Mouse (Mus musculus): Measurements from ENCODE around the gene Gapvd1. TPM values are rescaled to one million over a fixed set of nuclear protein-coding genes. Genes with fewer than 3 reads are reported as not detected.
A peak's percentile ranks its signal among the peaks of the same experiment; 100 is the strongest.
"Not testable (repeated sequence)": the region's sequence is repeated elsewhere in the genome, so short reads cannot be mapped to it uniquely, and the experiment has no call there.

Gapvd1 gene
- 10 to 100 TPM; 45.7 to 48.1 TPM for total RNA-seq (2021)

- peak; percentile 26 to 36 for DNase-seq
- intact Hi-C loops (cut with DNase I): loop anchor here (2.0 kb wide), 1 partner anchor 16 kb away; the partner anchor contains the start of gene Hspa5
Measured at GRCm38 (mm10) chr2:34754551-34755358, at the start of gene Gapvd1. Gapvd1 (minus strand) TSS chr2:34755232.

- intact Hi-C loops (cut with DNase I): no loop called here
- peak; percentile 32 to 41 for DNase-seq
Measured at GRCm38 (mm10) chr2:34804815-34805214, 49.8 kb upstream of the Gapvd1 start.

- DNase-seq: no peak
- intact Hi-C loops (cut with DNase I): no loop called here
Measured at GRCm38 (mm10) chr2:34804172-34804571, 49.1 kb upstream of the Gapvd1 start.

- no peak for DNase-seq
- intact Hi-C loops (cut with DNase I): no loop called here
Measured at GRCm38 (mm10) chr2:34803746-34804145, 48.7 kb upstream of the Gapvd1 start.

- DNase-seq: peak; percentile 62 to 64
- intact Hi-C loops (cut with DNase I): not testable (repeated sequence)
Measured at GRCm38 (mm10) chr2:34802565-34803245, 47.7 kb upstream of the Gapvd1 start.

GRCm38 (mm10) chr2:34801516-34802482 is 46.8 kb upstream of the Gapvd1 start:
- DNase-seq: peak; percentile 99
- intact Hi-C loops (cut with DNase I): no loop called here

- intact Hi-C loops (cut with DNase I): no loop called here
- DNase-seq: no peak
Measured at GRCm38 (mm10) chr2:34800371-34800770, 45.3 kb upstream of the Gapvd1 start.

- DNase-seq: peak; percentile 87 to 89
- intact Hi-C loops (cut with DNase I): no loop called here
Measured at GRCm38 (mm10) chr2:34799357-34800256, 44.6 kb upstream of the Gapvd1 start, which contains the start of gene Rabepk. Rabepk (minus strand) TSS chr2:34799912.

GRCm38 (mm10) chr2:34795426-34795825 is 40.4 kb upstream of the Gapvd1 start:
- intact Hi-C loops (cut with DNase I): no loop called here
- no peak for DNase-seq

- no peak for DNase-seq
- intact Hi-C loops (cut with DNase I): no loop called here
Measured at GRCm38 (mm10) chr2:34794511-34794910, 39.5 kb upstream of the Gapvd1 start.

GRCm38 (mm10) chr2:34792543-34792942 is 37.5 kb upstream of the Gapvd1 start:
- DNase-seq; intact Hi-C loops (cut with DNase I): not testable (repeated sequence)

- no peak for DNase-seq
- intact Hi-C loops (cut with DNase I): no loop called here
Measured at GRCm38 (mm10) chr2:34790282-34790681, 35.2 kb upstream of the Gapvd1 start.

GRCm38 (mm10) chr2:34784085-34784484 is 29.1 kb upstream of the Gapvd1 start:
- intact Hi-C loops (cut with DNase I): loop anchor here (5.0 to 10.0 kb wide), 2 partner anchors 188 to 321 kb away; partner anchors contain the start of genes AI182371 and Cntrl
- peak; percentile 30 to 57 for DNase-seq

- intact Hi-C loops (cut with DNase I): loop anchor here (5.0 to 10.0 kb wide), 2 partner anchors 189 to 321 kb away; partner anchors contain the start of genes AI182371 and Cntrl
- DNase-seq: peak in 1 of 2 experiments; percentile 20
Measured at GRCm38 (mm10) chr2:34783064-34784020, 28.3 kb upstream of the Gapvd1 start.

GRCm38 (mm10) chr2:34777237-34777868 is 22.3 kb upstream of the Gapvd1 start:
- intact Hi-C loops (cut with DNase I): no loop called here

GRCm38 (mm10) chr2:34774493-34774892 is 19.5 kb upstream of the Gapvd1 start:
- DNase-seq: no peak
- intact Hi-C loops (cut with DNase I): no loop called here

More at GRCm38 (mm10) chr2:34777237-34777868, 22.3 kb upstream of the Gapvd1 start:
- no peak for DNase-seq

GRCm38 (mm10) chr2:34773673-34774072 is 18.6 kb upstream of the Gapvd1 start:
- intact Hi-C loops (cut with DNase I): no loop called here
- DNase-seq: no peak
